Mouse (Mus musculus): Measurements from ENCODE around the gene Olfr1019. TPM values are rescaled to one million over a fixed set of nuclear protein-coding genes. Genes with fewer than 3 reads are reported as not detected.

Olfr1019 gene
- polyA plus RNA-seq, 1 experiment from 2014 or later, result not detected

DNA sequence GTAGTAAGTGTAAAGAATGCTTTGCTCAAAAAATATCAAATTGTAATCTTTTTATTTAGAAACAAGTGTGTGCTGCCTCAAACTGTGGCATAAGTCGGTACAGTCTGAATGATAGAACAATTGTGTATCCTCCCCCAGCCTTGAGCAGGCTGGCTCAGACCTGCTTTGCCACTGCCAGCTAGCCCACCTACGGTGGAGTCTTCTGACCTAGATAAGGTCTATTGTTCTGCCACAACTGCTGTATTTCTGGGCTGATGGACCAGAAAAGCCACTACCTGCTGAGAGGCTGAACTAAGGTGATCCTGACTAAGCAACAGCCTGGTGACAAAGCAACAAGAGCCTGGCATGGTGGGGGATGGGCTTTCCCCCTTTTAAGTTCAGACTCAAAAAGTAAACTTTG lies 53.0 kb downstream of the Olfr1019 start:
- no peak overlapping the region for H3K4me3 ChIP-seq (ENCODE audit: low read depth, low read length)
- no peak for TF ChIP-seq CTCF (IDR thresholded peaks at IDR 0.05; ENCODE audit: low read depth)
- no peaks in the 10 kb centered on the region for H3K9me3 ChIP-seq (ENCODE audit: low read depth, low read length)
- no peaks in the 10 kb centered on the region for H3K36me3 ChIP-seq (ENCODE audit: insufficient read depth)
- DNase-seq (no peak), ATAC-seq (ENCODE audit: insufficient read depth) (no peak)
- H3K27me3 ChIP-seq (ENCODE audit: insufficient read depth, low read length), result no peaks in the 10 kb centered on the region
- no peaks in the 10 kb centered on the region for H3K4me1 ChIP-seq (ENCODE audit: insufficient read depth)
- no peak overlapping the region for H3K4me2 ChIP-seq
- no peak overlapping the region for H3K9ac ChIP-seq
- no peak overlapping the region for H3K27ac ChIP-seq (ENCODE audit: low read depth)
- WGBS, result 48% methylated on average over 2 of the region's 2 CpGs

Other genes with a start within 250 kb of the Olfr1019 start
- gene Olfr1000, start 233.6 kb downstream of the Olfr1019 start, polyA plus RNA-seq (2014; fragmentation: Nextera tagmentation; extraction: Ambion mirVana), result not detected in 2 replicates
- gene Olfr1002, start 194.8 kb downstream of the Olfr1019 start, polyA plus RNA-seq (2014; fragmentation: Nextera tagmentation; extraction: Ambion mirVana), result not detected in 2 replicates
- not detected in 2 replicates for gene Olfr154, start 181.0 kb downstream of the Olfr1019 start, polyA plus RNA-seq (2014; fragmentation: Nextera tagmentation; extraction: Ambion mirVana)
- gene Olfr1006, start 166.7 kb downstream of the Olfr1019 start, polyA plus RNA-seq (2014; fragmentation: Nextera tagmentation; extraction: Ambion mirVana), result not detected in 2 replicates
- not detected in 2 replicates for gene Olfr1008, start 156.1 kb downstream of the Olfr1019 start, polyA plus RNA-seq (2014; fragmentation: Nextera tagmentation; extraction: Ambion mirVana)
- not detected in 2 replicates for gene Olfr1009, start 130.1 kb downstream of the Olfr1019 start, polyA plus RNA-seq (2014; fragmentation: Nextera tagmentation; extraction: Ambion mirVana)
- gene Olfr1012, start 82.7 kb downstream of the Olfr1019 start, polyA plus RNA-seq (2014; fragmentation: Nextera tagmentation; extraction: Ambion mirVana), result not detected in 2 replicates
- gene Olfr1013, start 78.4 kb downstream of the Olfr1019 start, polyA plus RNA-seq (2014; fragmentation: Nextera tagmentation; extraction: Ambion mirVana), result not detected in 2 replicates
- not detected in 2 replicates for gene Olfr1014, start 72.8 kb downstream of the Olfr1019 start, polyA plus RNA-seq (2014; fragmentation: Nextera tagmentation; extraction: Ambion mirVana)
- not detected in 2 replicates for gene Olfr1015, start 63.5 kb downstream of the Olfr1019 start, polyA plus RNA-seq (2014; fragmentation: Nextera tagmentation; extraction: Ambion mirVana)
- not detected in 2 replicates for gene Olfr1016, start 42.9 kb downstream of the Olfr1019 start, polyA plus RNA-seq (2014; fragmentation: Nextera tagmentation; extraction: Ambion mirVana)
- not detected in 2 replicates for gene Olfr1018, start 27.0 kb downstream of the Olfr1019 start, polyA plus RNA-seq (2014; fragmentation: Nextera tagmentation; extraction: Ambion mirVana)
- not detected in 2 replicates for gene Olfr1020, start 1.5 kb upstream of the Olfr1019 start, polyA plus RNA-seq (2014; fragmentation: Nextera tagmentation; extraction: Ambion mirVana)
- gene Olfr1022, start 23.1 kb upstream of the Olfr1019 start, polyA plus RNA-seq (2014; fragmentation: Nextera tagmentation; extraction: Ambion mirVana), result not detected in 2 replicates
- gene Olfr1023, start 40.2 kb upstream of the Olfr1019 start, polyA plus RNA-seq (2014; fragmentation: Nextera tagmentation; extraction: Ambion mirVana), result not detected in 2 replicates
- not detected in 2 replicates for gene Olfr1024, start 59.6 kb upstream of the Olfr1019 start, polyA plus RNA-seq (2014; fragmentation: Nextera tagmentation; extraction: Ambion mirVana)
- gene Olfr1025-ps1, start 69.7 kb upstream of the Olfr1019 start, polyA plus RNA-seq (2014; fragmentation: Nextera tagmentation; extraction: Ambion mirVana), result not detected in 2 replicates
- gene Olfr1026, start 76.1 kb upstream of the Olfr1019 start, polyA plus RNA-seq (2014; fragmentation: Nextera tagmentation; extraction: Ambion mirVana), result not detected in 2 replicates
- not detected in 2 replicates for gene Olfr1028, start 105.0 kb upstream of the Olfr1019 start, polyA plus RNA-seq (2014; fragmentation: Nextera tagmentation; extraction: Ambion mirVana)
- not detected in 2 replicates for gene Olfr1029, start 128.4 kb upstream of the Olfr1019 start, polyA plus RNA-seq (2014; fragmentation: Nextera tagmentation; extraction: Ambion mirVana)
- gene Olfr1030, start 133.8 kb upstream of the Olfr1019 start, polyA plus RNA-seq (2014; fragmentation: Nextera tagmentation; extraction: Ambion mirVana), result not detected in 2 replicates
- gene Olfr1031, start 144.8 kb upstream of the Olfr1019 start, polyA plus RNA-seq (2014; fragmentation: Nextera tagmentation; extraction: Ambion mirVana), result not detected in 2 replicates
- gene Olfr1032, start 160.1 kb upstream of the Olfr1019 start, polyA plus RNA-seq (2014; fragmentation: Nextera tagmentation; extraction: Ambion mirVana), result not detected in 2 replicates
- 0.61 and 2.8 TPM in 2 replicates for gene Olfr1033, start 175.2 kb upstream of the Olfr1019 start, polyA plus RNA-seq (2014; fragmentation: Nextera tagmentation; extraction: Ambion mirVana)
- not detected in 2 replicates for gene Olfr1034, start 200.4 kb upstream of the Olfr1019 start, polyA plus RNA-seq (2014; fragmentation: Nextera tagmentation; extraction: Ambion mirVana)
- gene Olfr1036, start 228.5 kb upstream of the Olfr1019 start, polyA plus RNA-seq (2014; fragmentation: Nextera tagmentation; extraction: Ambion mirVana), result not detected in 2 replicates
- gene Olfr1037, start 241.9 kb upstream of the Olfr1019 start, polyA plus RNA-seq (2014; fragmentation: Nextera tagmentation; extraction: Ambion mirVana), result not detected in 2 replicates

Data from lung, embryonic 14.5 days (tissue).